Mouse (Mus musculus) thymus, postnatal 25 days (tissue): ENCODE data around the gene Sorbs2.

Experiments used
- DNase-seq: peaks from one replicate; pipeline ENCODE4 v3.0.0; 2022

The Sorbs2 gene

GRCm38 (mm10) chr8:45579714-45580543 lies 72.3 kb downstream of the Sorbs2 start:
- no peak for DNase-seq

DNA sequence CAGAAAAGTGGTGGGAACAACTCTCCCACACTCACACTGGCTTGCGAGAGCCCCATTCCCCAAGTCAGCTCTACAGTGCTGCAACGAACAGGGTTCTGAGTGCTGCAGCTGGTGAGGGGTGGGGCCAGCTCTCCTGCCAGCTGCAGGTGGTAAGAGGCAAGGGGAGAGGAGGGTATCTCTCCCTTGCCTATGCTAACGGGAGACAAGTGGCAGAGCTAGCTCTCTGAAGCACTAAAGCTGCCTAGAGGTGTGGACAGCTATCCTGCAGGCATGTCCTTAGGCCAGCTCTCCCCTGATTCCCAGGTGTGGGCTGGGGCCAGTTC lies 72.9 kb downstream of the Sorbs2 start:
- no peak for DNase-seq

- no peak for DNase-seq
Measured at GRCm38 (mm10) chr8:45583856-45584255, 76.3 kb downstream of the Sorbs2 start.

GRCm38 (mm10) chr8:45584390-45585052 lies 76.9 kb downstream of the Sorbs2 start:
- no peak for DNase-seq

GRCm38 (mm10) chr8:45585158-45585557 lies 77.6 kb downstream of the Sorbs2 start:
- DNase-seq, result no peak

GRCm38 (mm10) chr8:45587011-45587410 lies 79.4 kb downstream of the Sorbs2 start:
- no peak for DNase-seq

- no peak for DNase-seq
Measured at GRCm38 (mm10) chr8:45591888-45592287, 84.3 kb downstream of the Sorbs2 start.

- DNase-seq, result no peak
Measured at GRCm38 (mm10) chr8:45593711-45594110, 86.1 kb downstream of the Sorbs2 start.

- DNase-seq, result no peak
Measured at GRCm38 (mm10) chr8:45595983-45596382, 88.4 kb downstream of the Sorbs2 start.

- DNase-seq, result no peak
Measured at GRCm38 (mm10) chr8:45596591-45596990, 89.0 kb downstream of the Sorbs2 start.

- DNase-seq, result no peak
Measured at GRCm38 (mm10) chr8:45597631-45598420, 90.2 kb downstream of the Sorbs2 start.

DNA sequence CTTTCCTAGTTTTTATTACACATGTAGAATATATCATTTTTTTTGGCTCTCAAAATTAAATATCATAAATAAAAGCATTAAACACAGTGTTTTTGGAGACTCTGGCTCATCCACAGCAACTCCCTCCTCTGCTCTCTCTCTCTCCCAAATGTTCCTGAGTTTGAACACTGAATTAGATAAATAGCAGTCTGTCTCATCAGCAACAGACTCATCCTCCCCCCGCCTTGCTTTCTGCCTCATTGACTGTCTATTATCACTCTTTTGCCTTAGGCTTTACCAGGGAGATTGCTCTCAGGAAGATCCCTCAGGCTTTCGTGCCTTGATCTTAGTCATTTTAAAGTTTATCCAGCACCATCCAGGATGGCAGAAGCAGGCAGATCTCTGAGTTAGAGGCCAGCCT lies 91.3 kb downstream of the Sorbs2 start:
- DNase-seq, result no peak

GRCm38 (mm10) chr8:45602019-45602418 lies 94.4 kb downstream of the Sorbs2 start:
- no peak for DNase-seq

- DNase-seq, result no peak
Measured at GRCm38 (mm10) chr8:45605419-45605818, 97.8 kb downstream of the Sorbs2 start.

DNA sequence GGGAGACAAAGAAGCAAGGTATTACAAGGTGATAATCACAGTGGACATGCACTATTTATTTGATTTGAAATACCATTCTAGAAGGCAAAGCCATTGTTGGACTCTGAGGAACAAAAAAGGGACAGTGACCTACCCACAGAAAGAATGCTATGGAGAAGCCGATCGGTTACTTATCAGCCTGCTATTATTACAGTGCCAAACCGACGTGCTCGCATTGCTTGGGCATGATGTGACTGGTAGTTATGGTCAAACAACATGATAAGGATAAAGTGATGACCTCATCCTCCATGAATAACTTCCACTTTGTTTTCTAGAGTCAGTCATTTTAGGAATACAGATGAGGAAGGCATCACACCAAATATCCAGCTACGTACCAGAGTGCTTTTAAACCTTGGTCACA lies 99.4 kb downstream of the Sorbs2 start:
- no peak for DNase-seq

DNA sequence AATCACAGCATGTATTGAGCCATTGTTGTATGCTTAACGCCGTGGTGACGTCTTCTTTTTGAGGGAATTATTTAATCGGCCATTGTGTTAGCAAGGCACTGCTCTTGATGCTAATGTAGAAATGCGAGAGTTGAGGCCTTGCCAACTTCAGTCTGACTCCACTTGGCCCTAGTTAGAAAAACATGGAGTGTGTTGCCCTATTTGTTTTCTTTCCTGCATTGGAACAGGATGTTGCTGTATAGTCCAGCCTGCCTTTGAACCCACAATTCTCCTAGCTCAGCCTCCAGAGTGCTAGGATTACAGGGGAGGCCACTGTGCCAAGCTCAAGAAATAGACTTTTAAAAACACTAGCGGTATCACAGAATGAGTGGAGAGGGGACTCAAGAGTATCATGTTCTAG lies 100.8 kb downstream of the Sorbs2 start:
- no peak for DNase-seq

- no peak for DNase-seq
Measured at GRCm38 (mm10) chr8:45610426-45611215, 103.0 kb downstream of the Sorbs2 start.

GRCm38 (mm10) chr8:45611320-45611719 lies 103.7 kb downstream of the Sorbs2 start:
- no peak for DNase-seq

GRCm38 (mm10) chr8:45614610-45615009 lies 107.0 kb downstream of the Sorbs2 start:
- DNase-seq, result no peak

GRCm38 (mm10) chr8:45615050-45615449 lies 107.5 kb downstream of the Sorbs2 start:
- no peak for DNase-seq

GRCm38 (mm10) chr8:45615551-45615950 lies 108.0 kb downstream of the Sorbs2 start:
- no peak for DNase-seq

GRCm38 (mm10) chr8:45621576-45622178 lies 114.1 kb downstream of the Sorbs2 start:
- DNase-seq, result no peak
